Mouse (Mus musculus) bone marrow, adult 2 months (tissue): ENCODE data around the gene Map2k5.

Experiments used
- CTCF ChIP-seq: fragments of 200-500 bp; IDR thresholded peaks from 2 replicates; pipeline ENCODE4 v1.5.1; 2011; ENCODE audit warnings: low read length, control low read depth; ENCODE audit not compliant: control insufficient read depth, insufficient read depth
- POLR2A ChIP-seq: fragments of 200-500 bp; IDR thresholded peaks from 2 replicates; pipeline ENCODE4 v1.6.1; 2011; ENCODE audit warnings: low read depth, mild to moderate bottlenecking, control low read depth, low read length, borderline replicate concordance; ENCODE audit not compliant: control insufficient read depth

DNA sequence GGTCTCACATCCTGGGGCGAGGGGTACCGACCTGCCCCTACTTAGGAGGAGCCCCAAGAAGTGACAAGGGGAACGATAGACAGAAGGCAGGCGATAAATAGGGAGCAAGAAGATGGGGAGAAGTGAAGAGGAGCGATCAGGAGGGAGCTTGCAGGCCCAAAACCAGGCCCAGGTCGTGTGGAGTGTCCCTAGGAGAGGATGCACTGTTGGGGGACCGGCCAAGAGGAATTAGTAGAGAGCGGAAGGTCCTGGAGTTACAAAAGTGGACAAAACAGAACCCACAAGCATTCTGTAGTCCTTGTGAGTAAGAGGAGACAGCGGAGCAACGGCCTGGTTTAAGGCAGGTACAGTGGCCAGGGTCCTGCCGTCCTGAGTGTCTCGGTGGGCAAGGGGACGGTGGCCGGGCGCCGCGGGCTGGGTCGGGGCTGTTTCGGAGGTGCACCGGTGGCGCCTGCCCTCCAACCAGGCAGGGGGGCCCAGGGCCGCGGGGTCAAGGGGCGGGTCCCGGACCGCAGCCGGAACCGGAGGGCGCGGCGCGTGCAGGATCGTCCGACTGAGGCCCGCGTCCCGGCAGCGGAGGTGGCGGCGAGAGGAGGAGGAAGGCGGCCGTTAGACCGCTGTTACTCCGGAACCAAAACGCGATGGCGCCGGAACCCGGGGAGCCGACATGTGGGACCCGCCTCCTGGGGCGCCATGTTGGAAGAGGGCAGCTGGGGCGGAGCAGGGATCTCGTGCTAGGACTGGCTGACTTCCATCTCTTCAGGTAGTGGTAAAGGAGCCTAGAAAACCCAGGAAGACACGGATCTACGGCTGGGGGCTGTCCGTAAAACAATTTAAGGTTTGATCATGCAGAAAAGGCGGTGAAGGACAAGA, at the start of gene Map2k5:
- no peak for TF ChIP-seq CTCF
- peak; percentile 33; the same call in 1 of the 2 replicates for TF ChIP-seq POLR2A
